Mouse (Mus musculus): ENCODE measurements at regions not wholly inside any gene's neighbourhood (a gene's known extent, or its start where the extent isn't known, plus 50 kb on each side); places are given as distances from the start of the nearest gene placed in this dataset.

- TF ChIP-seq MAX (IDR thresholded peaks at IDR 0.05; ENCODE audit: low read depth) (no peak), POLR2A (IDR thresholded peaks at IDR 0.05; ENCODE audit: insufficient read length, low read depth) (no peak)
Observed at GRCm38 (mm10) chr3:38084548-38084947, 360.3 kb upstream of the Gm5148 start.

Measured in myocyte (in vitro differentiated cells).